Mouse (Mus musculus) hindbrain, embryonic 16.5 days (tissue): Measurements from ENCODE around the gene Cldn6. TPM values are rescaled to one million over a fixed set of nuclear protein-coding genes. Genes with fewer than 3 reads are reported as not detected.

ENCODE experiments used
- ATAC-seq: fragments of 200-750 bp; cut with Nextera tagmentation; 2 replicates; pipeline ENCODE4 v1.8.0; 2017; ENCODE audit warnings: moderate TSS enrichment, moderate library complexity
- H3K27ac ChIP-seq: fragments of 300-500 bp; sonication (generic); 2 replicates; pipeline ENCODE4 v1.5.1; 2014; ENCODE audit warnings: low read depth, mild to moderate bottlenecking, control low read depth, low read length, moderate library complexity
- H3K27me3 ChIP-seq: fragments of 300-500 bp; sonication (generic); replicated peaks from 2 replicates; pipeline ENCODE4 v1.6.1; 2014; ENCODE audit warnings: low read length; ENCODE audit not compliant: control insufficient read depth, insufficient read depth
- H3K36me3 ChIP-seq: fragments of 300-500 bp; sonication (generic); 2 replicates; pipeline ENCODE4 v1.6.1; 2014; ENCODE audit warnings: mild to moderate bottlenecking, low read length, moderate library complexity, mixed read lengths; ENCODE audit not compliant: control insufficient read depth, insufficient read depth
- H3K4me1 ChIP-seq: fragments of 300-500 bp; sonication (generic); 2 replicates; pipeline ENCODE4 v1.6.1; 2014; ENCODE audit warnings: low read depth, low read length; ENCODE audit not compliant: control insufficient read depth, insufficient read depth
- H3K4me2 ChIP-seq: fragments of 300-500 bp; sonication (generic); 2 replicates; pipeline ENCODE4 v1.6.1; 2014; ENCODE audit warnings: mild to moderate bottlenecking, low read length, control low read depth, moderate library complexity
- H3K4me3 ChIP-seq: fragments of 300-500 bp; sonication (generic); 2 replicates; pipeline ENCODE4 v1.5.1; 2014; ENCODE audit warnings: mild to moderate bottlenecking, low read length, control low read depth, moderate library complexity
- H3K9ac ChIP-seq: fragments of 300-500 bp; sonication (generic); 2 replicates; pipeline ENCODE4 v1.6.1; 2014; ENCODE audit warnings: low read depth, mild to moderate bottlenecking, control low read depth, low read length, moderate library complexity
- H3K9me3 ChIP-seq: fragments of 300-500 bp; sonication (generic); 2 replicates; pipeline ENCODE4 v1.6.1; 2014; ENCODE audit warnings: mild to moderate bottlenecking, low read length, moderate library complexity; ENCODE audit not compliant: control insufficient read depth
- WGBS: fragments of 180-500 bp; shearing (Covaris S2); extraction: QIAGEN DNeasy Blood & Tissue Kit; methylation state at CpG from one replicate; pipeline ENCODE4 v1.1.7; 2014; 5-methylcytosine and 5-hydroxymethylcytosine counted together
- polyA plus RNA-seq: library from polyadenylated mRNA; unstranded; fragments of >200 nt; fragmentation: Nextera tagmentation; extraction: Ambion mirVana; gene quantifications from 2 replicates; pipeline ENCODE4 v1.2.1, GENCODE M21; 2015

Cldn6 gene
- polyA plus RNA-seq: 0.34 and 0.54 TPM in 2 replicates

DNA sequence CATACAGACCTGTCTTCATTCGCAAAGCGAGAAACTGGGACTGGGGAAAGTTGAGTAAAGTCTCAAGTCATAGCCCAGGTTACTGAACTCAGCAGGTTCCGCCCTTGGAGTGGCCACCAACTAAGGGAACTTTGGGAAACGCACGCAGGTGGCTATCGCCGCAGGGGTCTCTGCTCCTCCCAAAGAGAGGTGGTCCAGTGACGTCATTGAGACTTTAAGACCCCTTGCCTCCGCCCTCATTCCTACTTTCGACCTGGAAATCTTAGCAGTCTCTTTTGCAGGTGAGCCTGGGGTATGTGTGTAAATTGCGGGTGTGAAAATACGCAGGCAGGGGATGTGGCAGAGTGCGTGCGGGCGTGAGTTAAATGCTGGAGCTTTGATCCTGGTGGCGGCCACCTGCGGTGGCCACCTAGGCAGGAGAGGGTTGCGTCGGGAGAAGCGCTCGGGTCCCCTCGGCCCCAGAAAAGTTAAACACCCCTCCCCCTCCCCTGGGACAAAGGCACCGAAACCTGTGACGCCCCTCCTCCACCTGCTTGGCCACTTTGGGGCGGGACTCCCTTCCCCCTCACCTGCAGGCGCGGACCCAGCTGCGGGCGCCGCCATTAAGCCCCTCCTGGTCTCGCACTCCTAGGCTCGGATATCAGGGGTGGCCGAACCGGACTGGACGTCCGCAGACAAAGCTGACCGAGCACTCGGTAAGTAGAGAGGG is at the start of gene Cldn6:
TSS of gene Cldn6 (plus strand) at position 123 of the 709 bp plus-strand sequence.
- Histone ChIP-seq H3K4me1 (peaks cover 31% of the 10 kb centered on the region), H3K27me3 (peaks cover 61% of the 10 kb centered on the region), H3K9ac (no peak within 1 kb of the TSS), H3K4me2 (peak within 1 kb of the TSS; percentile 45), H3K36me3 (no peaks in the 10 kb centered on the region), H3K27ac (no peak within 1 kb of the TSS), H3K4me3 (peak within 1 kb of the TSS; percentile 24), H3K9me3 (no peaks in the 10 kb centered on the region)
- 3% methylated on average over 38 of the region's 38 CpGs for WGBS
- ATAC-seq: no peak

DNA sequence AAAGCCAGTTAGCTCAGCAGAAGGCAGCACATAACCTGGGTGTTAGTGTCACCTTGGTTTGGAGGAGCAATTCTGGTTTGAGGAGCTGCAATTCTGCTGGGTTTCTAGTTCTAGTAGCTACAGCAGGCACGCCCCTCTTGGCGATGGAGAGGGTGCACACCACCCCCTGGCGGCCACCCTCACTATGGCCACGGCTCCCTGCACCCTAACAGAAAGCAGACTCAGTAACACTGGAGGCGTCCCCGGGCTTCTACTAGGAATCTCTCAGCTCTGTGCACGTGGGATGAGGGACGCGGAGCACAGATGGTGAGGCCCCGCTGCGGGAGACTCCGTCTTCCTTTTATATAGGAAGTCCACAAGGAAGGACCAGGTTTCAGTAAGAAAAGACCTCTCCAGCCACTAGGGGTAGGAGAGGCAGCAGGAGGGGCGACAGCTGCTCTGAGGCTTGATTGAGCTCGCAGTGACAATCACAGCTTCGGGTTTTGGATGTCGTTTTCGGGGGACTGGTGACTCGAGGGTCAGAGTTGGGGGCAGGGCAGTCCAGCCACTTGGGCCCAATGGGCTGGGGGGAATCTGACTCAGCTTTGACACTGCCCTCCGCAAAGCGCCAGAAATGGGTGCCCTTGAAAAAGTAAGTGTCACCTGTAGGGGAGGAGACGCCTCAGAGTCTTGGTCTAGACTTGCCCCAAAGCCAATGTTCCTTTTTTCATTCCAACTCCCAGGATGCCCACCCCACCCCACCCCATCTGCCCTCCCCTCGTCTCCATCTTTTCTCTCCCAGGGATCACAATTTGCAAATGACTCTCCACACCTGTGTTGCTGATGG is 48.6 kb upstream of the Cldn6 start:
- Histone ChIP-seq H3K4me1 (no peaks in the 10 kb centered on the region), H3K4me3 (peak overlapping the region; percentile 11; the same call in 1 of the 2 replicates), H3K27me3 (no peaks in the 10 kb centered on the region), H3K27ac (no peak overlapping the region), H3K9ac (peak overlapping the region; percentile 41), H3K36me3 (no peaks in the 10 kb centered on the region), H3K4me2 (peak overlapping the region; percentile 49), H3K9me3 (no peaks in the 10 kb centered on the region)
- WGBS: 17% methylated on average over 22 of the region's 22 CpGs
- peak; percentile 87 for ATAC-seq

DNA sequence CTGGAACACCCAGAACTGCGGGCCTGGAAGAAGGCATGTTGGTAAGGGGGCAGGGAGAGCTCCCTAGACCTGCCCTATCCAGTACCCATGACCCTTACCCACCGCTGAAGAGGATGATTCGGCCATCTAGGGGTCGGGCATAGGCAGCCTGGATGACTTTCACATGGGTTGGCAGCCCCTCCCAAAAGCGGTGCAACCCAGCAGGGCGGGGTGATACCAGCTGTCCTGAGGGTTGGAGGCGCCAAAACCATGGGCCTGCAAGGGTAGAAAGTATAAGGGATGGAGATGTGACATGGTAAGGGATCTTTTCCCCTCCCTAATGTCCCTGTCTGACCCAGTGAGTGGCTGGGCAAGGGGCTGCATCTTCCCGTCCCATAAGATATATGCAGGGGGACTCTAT is 47.8 kb upstream of the Cldn6 start:
- ATAC-seq: no peak

DNA sequence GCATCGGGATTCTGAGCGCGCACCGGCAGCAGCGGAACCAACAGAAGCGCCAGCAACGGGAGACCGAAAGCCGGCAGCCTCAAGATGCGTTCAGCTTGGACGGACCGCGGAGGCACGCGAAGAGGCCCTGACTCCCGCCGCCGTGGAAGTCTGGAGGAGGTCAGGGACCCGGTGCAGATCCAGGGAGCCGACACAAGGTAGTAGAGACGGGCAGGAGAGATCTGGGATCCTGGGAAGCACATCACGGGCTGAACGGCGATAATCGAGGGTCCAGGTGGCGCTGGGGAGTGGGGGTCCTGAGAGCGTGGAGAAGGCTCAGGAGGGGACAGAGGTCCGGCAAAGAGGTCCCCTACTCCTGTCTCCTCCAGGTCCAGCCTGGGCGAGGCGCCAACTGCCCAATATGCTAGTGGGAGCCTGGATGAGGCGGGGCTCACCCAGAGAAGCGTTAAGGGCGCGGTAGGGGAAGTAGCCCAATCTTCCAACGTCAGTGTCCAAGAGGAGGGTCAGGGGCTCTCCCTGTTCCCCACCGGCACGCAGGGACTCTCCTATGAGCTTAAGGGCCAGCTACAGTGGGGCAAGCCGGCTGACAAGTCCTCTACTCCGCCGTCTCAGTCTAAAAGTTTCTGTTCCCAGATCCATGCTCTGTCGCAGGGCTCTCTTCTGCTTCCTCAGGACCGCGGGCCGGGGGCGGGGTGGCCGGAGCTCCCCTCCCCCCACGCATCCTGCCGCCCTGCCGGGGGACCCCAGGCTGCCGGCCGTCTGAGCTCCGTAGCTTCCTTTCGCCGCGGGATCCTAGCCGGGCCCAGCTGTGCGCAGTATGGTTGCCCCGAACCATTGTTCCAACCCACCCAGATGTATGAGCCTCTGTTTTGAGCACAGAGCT is 34.2 kb upstream of the Cldn6 start, which contains the start of gene Mmp25:
TSS of gene Mmp25 (minus strand) at position 665 of the 883 bp plus-strand sequence.
- H3K36me3 ChIP-seq: no peaks in the 10 kb centered on the region
- H3K4me2 ChIP-seq: peak within 1 kb of the TSS; percentile 60
- H3K27ac ChIP-seq: no peak within 1 kb of the TSS
- no peaks in the 10 kb centered on the region for H3K9me3 ChIP-seq
- peak; percentile 52; the same call in 1 of the 2 replicates for ATAC-seq
- peak within 1 kb of the TSS; percentile 41 for H3K4me3 ChIP-seq
- H3K9ac ChIP-seq: peak within 1 kb of the TSS; percentile 54
- under 1% methylated on average over 58 of the region's 58 CpGs for WGBS
- H3K27me3 ChIP-seq: peaks cover 19% of the 10 kb centered on the region
- peaks cover 6% of the 10 kb centered on the region for H3K4me1 ChIP-seq

More for the DNA sequence above, 47.8 kb upstream of the Cldn6 start:
- H3K9ac ChIP-seq: no peak overlapping the region
- no peaks in the 10 kb centered on the region for H3K27me3 ChIP-seq
- H3K9me3 ChIP-seq: no peaks in the 10 kb centered on the region
- 84% methylated on average over 8 of the region's 8 CpGs for WGBS
- H3K4me1 ChIP-seq: no peaks in the 10 kb centered on the region
- H3K4me2 ChIP-seq: no peak overlapping the region
- no peaks in the 10 kb centered on the region for H3K36me3 ChIP-seq
- H3K4me3 ChIP-seq: no peak overlapping the region
- no peak overlapping the region for H3K27ac ChIP-seq

DNA sequence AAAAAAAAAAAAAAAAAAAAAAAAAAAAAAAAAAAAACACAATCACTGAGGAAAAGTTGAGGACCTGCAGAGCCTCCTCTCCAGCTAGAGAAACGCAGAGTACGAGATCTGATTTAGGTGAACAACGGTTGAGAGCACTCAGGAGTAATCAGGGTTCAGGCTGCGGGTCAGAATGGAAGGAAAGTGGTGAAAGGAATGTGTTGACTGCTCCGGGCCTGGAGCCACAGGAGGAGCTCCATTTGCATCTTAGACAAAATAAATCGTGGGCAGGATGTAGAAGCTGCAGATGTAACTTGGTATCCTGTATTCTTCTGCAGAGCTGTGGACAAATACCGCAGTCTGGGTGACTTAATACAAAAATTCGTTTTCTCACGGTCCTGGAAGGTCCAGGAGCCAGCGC is 33.2 kb upstream of the Cldn6 start:
- peaks cover 19% of the 10 kb centered on the region for H3K27me3 ChIP-seq
- peaks cover 6% of the 10 kb centered on the region for H3K4me1 ChIP-seq
- no peaks in the 10 kb centered on the region for H3K9me3 ChIP-seq
- no peak overlapping the region for H3K9ac ChIP-seq
- H3K36me3 ChIP-seq: no peaks in the 10 kb centered on the region
- ATAC-seq: no peak
- no peak overlapping the region for H3K27ac ChIP-seq
- no peak overlapping the region for H3K4me2 ChIP-seq
- 30% methylated on average over 10 of the region's 10 CpGs for WGBS
- no peak overlapping the region for H3K4me3 ChIP-seq

DNA sequence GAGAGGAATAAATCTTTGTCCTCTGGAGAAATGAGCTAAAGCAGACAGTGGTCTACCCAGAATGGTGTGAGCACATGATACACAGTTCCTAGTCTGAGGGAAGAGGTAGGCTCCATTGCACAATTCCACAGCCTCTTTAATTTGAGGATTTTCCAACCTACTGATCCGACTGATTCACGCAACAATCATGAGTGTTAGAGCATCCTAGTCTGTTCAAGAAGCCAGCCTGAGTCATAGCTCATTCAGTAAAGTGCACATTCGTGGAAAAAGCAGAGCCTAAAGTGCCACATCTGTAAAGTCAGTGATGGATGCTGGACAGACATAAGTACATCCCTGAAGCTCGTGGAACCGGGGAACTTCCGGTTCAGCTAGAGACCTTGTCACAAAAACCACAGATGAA is 27.7 kb upstream of the Cldn6 start:
- Histone ChIP-seq H3K4me2 (no peak overlapping the region), H3K9me3 (no peaks in the 10 kb centered on the region), H3K9ac (no peak overlapping the region), H3K27ac (no peak overlapping the region), H3K4me3 (no peak overlapping the region), H3K27me3 (peaks cover 8% of the 10 kb centered on the region; the same call in 1 of the 2 replicates), H3K4me1 (no peaks in the 10 kb centered on the region), H3K36me3 (no peaks in the 10 kb centered on the region)
- ATAC-seq: no peak
- WGBS: 87% methylated on average over 6 of the region's 6 CpGs

DNA sequence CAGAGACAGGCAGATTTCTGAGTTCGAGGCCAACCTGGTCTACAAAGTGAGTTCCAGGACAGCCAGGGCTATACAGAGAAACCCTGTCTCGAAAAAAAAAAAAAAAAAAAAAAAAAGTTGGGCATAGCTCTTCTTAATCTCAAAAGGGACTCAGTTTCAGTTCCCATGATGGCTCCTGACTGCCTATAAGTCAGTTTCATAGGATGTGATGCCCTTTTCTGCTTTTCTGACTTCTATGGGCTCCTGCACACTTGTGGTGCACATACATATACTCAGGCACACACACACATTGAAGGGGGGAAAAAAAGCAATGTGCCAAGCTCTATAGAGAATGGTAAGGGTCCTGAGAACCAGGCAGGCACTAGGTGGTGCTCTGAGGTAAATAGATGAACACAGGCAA is 25.7 kb upstream of the Cldn6 start:
- Histone ChIP-seq H3K9ac (no peak overlapping the region), H3K4me2 (no peak overlapping the region), H3K4me3 (no peak overlapping the region), H3K36me3 (no peaks in the 10 kb centered on the region), H3K27ac (no peak overlapping the region), H3K4me1 (no peaks in the 10 kb centered on the region), H3K27me3 (no peaks in the 10 kb centered on the region), H3K9me3 (no peaks in the 10 kb centered on the region)
- ATAC-seq: no peak
- WGBS: 85% methylated on average over 2 of the region's 2 CpGs

DNA sequence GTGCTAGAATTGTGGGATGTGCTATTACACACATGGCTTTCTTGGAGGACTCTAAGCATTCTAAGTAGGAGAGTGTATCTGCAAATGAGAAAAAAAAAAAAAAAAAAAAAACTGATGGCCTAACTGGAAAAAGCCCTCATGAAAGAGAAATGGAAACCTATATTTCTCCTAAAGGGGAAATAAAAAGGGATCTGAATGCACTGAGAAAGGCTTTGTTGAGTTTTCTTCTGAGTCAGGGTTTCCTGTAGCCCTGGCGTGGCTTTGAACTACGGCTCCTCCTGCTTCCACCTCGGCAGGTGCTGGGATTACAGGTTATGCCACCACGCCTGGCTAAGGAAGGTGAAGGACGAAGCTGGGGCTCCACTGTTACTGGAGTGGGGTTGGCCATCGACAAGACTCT is 25.0 kb upstream of the Cldn6 start:
- no peak overlapping the region for H3K27ac ChIP-seq
- no peak for ATAC-seq
- H3K9ac ChIP-seq: no peak overlapping the region
- H3K4me2 ChIP-seq: no peak overlapping the region
- WGBS: 57% methylated on average over 6 of the region's 6 CpGs
- H3K4me1 ChIP-seq: no peaks in the 10 kb centered on the region
- H3K27me3 ChIP-seq: peaks cover 2% of the 10 kb centered on the region
- H3K9me3 ChIP-seq: no peaks in the 10 kb centered on the region
- H3K4me3 ChIP-seq: no peak overlapping the region
- no peaks in the 10 kb centered on the region for H3K36me3 ChIP-seq
